Mouse (Mus musculus): ENCODE measurements around the gene Atxn7. TPM values are rescaled to one million over a fixed set of nuclear protein-coding genes. Genes with fewer than 3 reads are reported as not detected.

Atxn7 gene
- polyA plus RNA-seq, 1 experiment from 2014 or later, result 6.6 TPM

DNA sequence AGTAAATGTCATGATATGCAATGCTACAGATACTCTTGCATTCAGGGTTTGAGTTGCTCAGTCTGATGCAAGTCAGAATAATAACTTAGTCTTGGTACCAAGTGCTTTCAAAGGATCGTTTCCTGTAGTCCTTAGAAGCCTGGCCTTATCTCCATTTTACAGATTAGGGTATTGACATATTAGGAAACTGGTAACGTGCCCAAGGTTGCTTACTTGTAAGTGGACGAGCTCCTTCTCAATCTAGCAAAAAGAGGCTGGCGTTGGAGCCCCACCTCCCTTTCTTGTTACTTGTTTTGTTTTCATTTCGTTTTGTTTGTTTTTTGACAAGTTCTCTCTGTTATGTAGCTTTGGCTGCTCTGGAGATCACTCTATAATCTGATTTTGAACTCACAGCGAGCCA lies 48.5 kb downstream of the Atxn7 start:
- no peak overlapping the region for H3K4me3 ChIP-seq (ENCODE audit: low read depth, low read length)
- DNase-seq (ENCODE audit: low spot score) (no peak), ATAC-seq (replicated peaks; ENCODE audit: low FRiP score, low TSS enrichment, low read depth) (no peak)
- no peak overlapping the region for H3K4me2 ChIP-seq (ENCODE audit: low read length)
- peaks cover 12% of the 10 kb centered on the region; the same call in 1 of the 2 replicates for H3K4me1 ChIP-seq (replicated peaks; ENCODE audit: control insufficient read depth, insufficient read depth, low read length)
- H3K36me3 ChIP-seq (ENCODE audit: control insufficient read depth, insufficient read depth, low read length), result no peaks in the 10 kb centered on the region
- WGBS, result 69% methylated on average over 6 of the region's 6 CpGs
- no peak overlapping the region for H3K9ac ChIP-seq (ENCODE audit: low read length)
- no peak overlapping the region for H3K27ac ChIP-seq (ENCODE audit: low read depth)
- H3K9me3 ChIP-seq (ENCODE audit: control insufficient read depth, low read length), result no peaks in the 10 kb centered on the region
- no peaks in the 10 kb centered on the region for H3K27me3 ChIP-seq (replicated peaks; ENCODE audit: control insufficient read depth, insufficient read depth, low read length)

DNA sequence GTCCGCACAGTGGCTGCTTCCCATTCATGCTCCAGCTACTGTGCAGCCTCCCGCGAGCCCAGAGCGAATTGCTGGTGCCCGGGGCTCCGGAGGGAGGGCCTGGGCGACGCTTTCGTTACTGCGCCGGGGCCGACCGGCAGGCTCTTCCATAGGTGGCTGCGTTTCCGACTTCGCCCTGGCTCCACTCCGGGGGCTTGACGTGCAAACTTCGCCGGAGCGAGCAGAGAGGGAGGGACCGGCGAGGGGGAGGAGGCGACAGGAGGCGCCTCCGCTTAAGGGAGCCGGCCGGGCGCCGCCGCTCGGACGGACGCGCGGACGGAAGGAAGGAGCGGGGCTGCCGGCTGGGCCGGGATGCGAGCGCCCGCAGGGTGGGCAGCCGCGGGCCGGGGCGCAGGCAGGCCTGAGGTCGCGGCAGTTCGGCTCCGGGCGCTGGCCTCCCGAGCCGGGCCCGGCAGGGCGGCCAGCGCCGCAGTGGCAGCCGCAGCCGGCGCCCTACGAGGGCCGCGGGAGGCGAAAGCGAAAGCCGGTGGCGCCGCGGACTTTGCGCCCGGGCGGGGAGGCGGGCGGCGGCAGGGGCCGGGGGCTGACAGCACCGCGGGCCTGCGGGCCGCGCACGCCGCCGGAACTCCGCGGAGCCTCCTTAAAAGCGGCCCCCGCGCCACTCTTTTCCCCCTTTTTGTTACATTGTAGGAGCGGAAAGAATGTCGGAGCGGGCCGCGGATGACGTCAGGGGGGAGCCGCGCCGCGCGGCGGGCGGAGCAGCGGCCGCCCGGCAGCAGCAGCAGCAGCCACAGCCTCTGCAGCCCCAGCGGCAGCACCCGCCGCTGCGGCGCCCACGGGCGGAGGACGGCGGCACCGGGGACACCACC lies 51.4 kb downstream of the Atxn7 start:
- WGBS, result under 1% methylated on average over 94 of the region's 116 CpGs

DNA sequence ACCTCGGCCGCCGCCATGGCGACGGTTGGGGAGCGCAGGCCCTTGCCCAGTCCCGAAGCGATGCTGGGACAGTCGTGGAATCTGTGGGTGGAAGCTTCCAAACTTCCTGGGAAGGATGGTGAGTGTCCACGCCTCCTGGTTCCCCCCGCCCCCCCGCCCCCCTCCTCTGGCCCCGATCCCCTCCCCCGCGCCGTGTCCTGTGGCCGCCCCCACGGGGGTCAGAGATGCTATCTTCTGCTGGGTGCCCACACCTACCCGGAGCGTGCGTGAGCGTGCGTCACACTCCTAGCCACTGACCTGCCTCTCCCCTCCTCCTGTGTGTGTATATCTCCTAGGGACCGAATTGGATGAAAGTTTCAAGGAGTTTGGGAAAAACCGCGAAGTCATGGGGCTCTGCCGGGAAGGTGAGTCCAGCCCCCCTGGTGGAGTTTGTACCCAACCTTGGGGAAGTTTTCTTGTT lies 52.0 kb downstream of the Atxn7 start:
- DNase-seq (ENCODE audit: low spot score), result no peak
- Histone ChIP-seq H3K4me2 (ENCODE audit: low read length) (peak overlapping the region; percentile 85), H3K36me3 (ENCODE audit: control insufficient read depth, insufficient read depth, low read length) (peaks cover 13% of the 10 kb centered on the region), H3K27ac (ENCODE audit: low read depth) (peak overlapping the region; percentile 99), H3K4me1 (replicated peaks; ENCODE audit: control insufficient read depth, insufficient read depth, low read length) (peaks cover 12% of the 10 kb centered on the region; the same call in 1 of the 2 replicates), H3K9me3 (ENCODE audit: control insufficient read depth, low read length) (no peaks in the 10 kb centered on the region), H3K4me3 (ENCODE audit: low read depth, low read length) (peak overlapping the region; percentile 69), H3K27me3 (replicated peaks; ENCODE audit: control insufficient read depth, insufficient read depth, low read length) (no peaks in the 10 kb centered on the region), H3K9ac (ENCODE audit: low read length) (peak overlapping the region; percentile 97)
- ATAC-seq (replicated peaks; ENCODE audit: low FRiP score, low TSS enrichment, low read depth), result peak; percentile 71
- under 1% methylated on average over 27 of the region's 27 CpGs for WGBS

More for the DNA sequence above, 51.4 kb downstream of the Atxn7 start:
- no peaks in the 10 kb centered on the region for H3K9me3 ChIP-seq (ENCODE audit: control insufficient read depth, low read length)
- H3K4me2 ChIP-seq (ENCODE audit: low read length), result peak overlapping the region; percentile 85
- H3K9ac ChIP-seq (ENCODE audit: low read length), result peak overlapping the region; percentile 97
- DNase-seq (ENCODE audit: low spot score), result peak; percentile 91
- peak; percentile 92 for ATAC-seq (replicated peaks; ENCODE audit: low FRiP score, low TSS enrichment, low read depth)
- peaks cover 7% of the 10 kb centered on the region; the same call in 1 of the 2 replicates for H3K36me3 ChIP-seq (ENCODE audit: control insufficient read depth, insufficient read depth, low read length)
- peak overlapping the region; percentile 99 for H3K27ac ChIP-seq (ENCODE audit: low read depth)
- H3K4me1 ChIP-seq (replicated peaks; ENCODE audit: control insufficient read depth, insufficient read depth, low read length), result peaks cover 12% of the 10 kb centered on the region; the same call in 1 of the 2 replicates
- peak overlapping the region; percentile 69 for H3K4me3 ChIP-seq (ENCODE audit: low read depth, low read length)
- H3K27me3 ChIP-seq (replicated peaks; ENCODE audit: control insufficient read depth, insufficient read depth, low read length), result no peaks in the 10 kb centered on the region

DNA sequence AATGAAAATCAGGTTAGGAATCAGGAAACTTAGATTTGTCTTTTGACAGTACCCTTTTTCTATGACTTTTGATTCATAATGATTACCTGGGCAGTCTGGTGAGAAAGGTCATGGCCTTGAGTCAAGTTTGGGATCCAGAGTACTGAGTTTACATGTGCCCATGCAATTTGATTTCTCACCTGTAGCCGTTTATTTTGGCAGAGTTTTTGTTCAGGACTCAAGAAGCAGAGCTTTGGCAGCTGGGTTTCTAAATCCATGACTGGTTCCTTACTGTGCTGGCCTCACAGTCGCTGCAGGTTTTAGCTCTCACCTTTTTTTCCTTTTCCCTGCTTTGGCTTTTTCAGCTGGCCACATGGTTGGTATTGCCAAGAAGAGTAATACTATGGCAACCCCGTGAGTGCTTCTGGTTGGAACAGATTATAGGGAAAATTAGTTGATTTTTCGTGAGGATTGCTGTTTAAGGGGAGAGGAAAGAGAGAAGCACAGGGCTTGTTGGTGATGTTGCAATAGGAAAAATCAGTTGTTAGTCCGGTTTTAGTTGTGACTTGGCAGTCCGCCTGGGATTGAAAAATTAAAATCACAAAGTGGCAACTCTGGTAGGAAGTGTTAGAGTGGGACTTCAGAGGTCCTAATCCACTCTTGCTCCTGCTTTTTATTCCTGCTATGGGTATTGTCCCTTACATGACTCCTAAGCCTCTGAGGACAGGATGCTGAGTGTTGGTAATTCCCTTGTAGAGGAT lies 53.6 kb downstream of the Atxn7 start:
- DNase-seq (ENCODE audit: low spot score), result no peak
- H3K4me3 ChIP-seq (ENCODE audit: low read depth, low read length), result no peak overlapping the region
- no peaks in the 10 kb centered on the region for H3K27me3 ChIP-seq (replicated peaks; ENCODE audit: control insufficient read depth, insufficient read depth, low read length)
- no peak overlapping the region for H3K4me2 ChIP-seq (ENCODE audit: low read length)
- ATAC-seq (replicated peaks; ENCODE audit: low FRiP score, low TSS enrichment, low read depth), result no peak
- no peak overlapping the region for H3K9ac ChIP-seq (ENCODE audit: low read length)
- H3K9me3 ChIP-seq (ENCODE audit: control insufficient read depth, low read length), result no peaks in the 10 kb centered on the region
- H3K36me3 ChIP-seq (ENCODE audit: control insufficient read depth, insufficient read depth, low read length), result peaks cover 22% of the 10 kb centered on the region
- 83% methylated on average over 6 of the region's 6 CpGs for WGBS
- peaks cover 12% of the 10 kb centered on the region; the same call in 1 of the 2 replicates for H3K4me1 ChIP-seq (replicated peaks; ENCODE audit: control insufficient read depth, insufficient read depth, low read length)
- H3K27ac ChIP-seq (ENCODE audit: low read depth), result no peak overlapping the region

- Histone ChIP-seq H3K4me1 (replicated peaks; ENCODE audit: control insufficient read depth, insufficient read depth, low read length) (no peaks in the 10 kb centered on the region), H3K9ac (ENCODE audit: low read length) (no peak overlapping the region), H3K27ac (ENCODE audit: low read depth) (no peak overlapping the region), H3K27me3 (replicated peaks; ENCODE audit: control insufficient read depth, insufficient read depth, low read length) (no peaks in the 10 kb centered on the region), H3K4me3 (ENCODE audit: low read depth, low read length) (no peak overlapping the region), H3K36me3 (ENCODE audit: control insufficient read depth, insufficient read depth, low read length) (peaks cover 33% of the 10 kb centered on the region), H3K4me2 (ENCODE audit: low read length) (no peak overlapping the region), H3K9me3 (ENCODE audit: control insufficient read depth, low read length) (no peaks in the 10 kb centered on the region)
- DNase-seq (ENCODE audit: low spot score), result no peak
- 85% methylated on average over 6 of the region's 6 CpGs for WGBS
- no peak for ATAC-seq (replicated peaks; ENCODE audit: low FRiP score, low TSS enrichment, low read depth)
These were observed 58.1 kb downstream of the Atxn7 start for GRCm38 (mm10) chr14:14019155-14019894.

DNA sequence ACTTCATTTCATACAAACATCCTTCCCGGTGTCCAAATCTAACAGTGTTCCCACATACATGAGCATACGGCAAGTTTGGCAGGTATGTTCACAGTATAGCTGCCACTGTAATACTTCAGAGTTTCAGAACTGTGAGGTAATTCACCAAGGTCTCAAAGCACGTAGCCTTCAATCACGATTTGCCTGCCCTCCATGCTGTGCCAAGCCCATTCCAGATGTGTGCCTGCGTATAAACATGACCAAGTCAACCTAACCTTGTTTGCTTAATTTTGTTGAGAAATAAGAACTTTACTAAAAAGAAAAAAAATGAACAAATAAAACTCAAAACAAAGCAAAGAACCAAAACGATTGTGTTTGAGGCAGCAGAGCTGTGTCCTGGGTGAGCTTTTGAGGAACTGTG lies 60.0 kb downstream of the Atxn7 start:
- peaks cover 28% of the 10 kb centered on the region; the same call in 1 of the 2 replicates for H3K36me3 ChIP-seq (ENCODE audit: control insufficient read depth, insufficient read depth, low read length)
- H3K4me2 ChIP-seq (ENCODE audit: low read length), result no peak overlapping the region
- H3K9ac ChIP-seq (ENCODE audit: low read length), result no peak overlapping the region
- H3K9me3 ChIP-seq (ENCODE audit: control insufficient read depth, low read length), result no peaks in the 10 kb centered on the region
- H3K27ac ChIP-seq (ENCODE audit: low read depth), result no peak overlapping the region
- 94% methylated on average over 6 of the region's 6 CpGs for WGBS
- ATAC-seq (replicated peaks; ENCODE audit: low FRiP score, low TSS enrichment, low read depth), result no peak
- no peaks in the 10 kb centered on the region for H3K4me1 ChIP-seq (replicated peaks; ENCODE audit: control insufficient read depth, insufficient read depth, low read length)
- H3K4me3 ChIP-seq (ENCODE audit: low read depth, low read length), result no peak overlapping the region
- DNase-seq (ENCODE audit: low spot score), result no peak
- H3K27me3 ChIP-seq (replicated peaks; ENCODE audit: control insufficient read depth, insufficient read depth, low read length), result no peaks in the 10 kb centered on the region

GRCm38 (mm10) chr14:14025870-14026269 lies 64.6 kb downstream of the Atxn7 start:
- no peaks in the 10 kb centered on the region for H3K4me1 ChIP-seq (replicated peaks; ENCODE audit: control insufficient read depth, insufficient read depth, low read length)
- H3K27me3 ChIP-seq (replicated peaks; ENCODE audit: control insufficient read depth, insufficient read depth, low read length), result no peaks in the 10 kb centered on the region
- H3K9ac ChIP-seq (ENCODE audit: low read length), result no peak overlapping the region
- no peak for ATAC-seq (replicated peaks; ENCODE audit: low FRiP score, low TSS enrichment, low read depth)
- H3K36me3 ChIP-seq (ENCODE audit: control insufficient read depth, insufficient read depth, low read length), result no peaks in the 10 kb centered on the region
- no peak overlapping the region for H3K4me3 ChIP-seq (ENCODE audit: low read depth, low read length)
- 90% methylated on average over 8 of the region's 8 CpGs for WGBS
- no peak overlapping the region for H3K4me2 ChIP-seq (ENCODE audit: low read length)
- DNase-seq (ENCODE audit: low spot score), result no peak
- H3K27ac ChIP-seq (ENCODE audit: low read depth), result no peak overlapping the region
- H3K9me3 ChIP-seq (ENCODE audit: control insufficient read depth, low read length), result no peaks in the 10 kb centered on the region

DNA sequence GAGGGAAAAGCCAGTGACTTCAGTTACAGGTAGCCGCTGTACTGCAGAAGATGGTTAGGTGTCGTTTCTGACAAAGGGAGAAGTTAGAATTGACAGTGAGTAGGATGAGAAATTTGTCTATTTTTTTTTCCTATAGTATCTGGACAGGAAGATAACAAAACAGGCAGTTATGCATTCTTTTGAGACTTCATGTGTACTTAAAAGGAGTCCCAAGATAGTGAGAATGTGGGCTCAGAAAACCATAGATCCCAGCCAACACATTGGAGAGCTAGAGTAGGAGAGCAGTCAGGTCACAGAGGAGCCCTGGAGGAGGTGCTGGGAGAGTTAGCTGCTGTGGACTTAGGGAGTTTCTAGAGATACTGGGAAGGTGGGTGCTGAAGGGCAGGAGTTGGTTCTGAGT lies 69.4 kb downstream of the Atxn7 start:
- Histone ChIP-seq H3K9me3 (ENCODE audit: control insufficient read depth, low read length) (no peaks in the 10 kb centered on the region), H3K4me1 (replicated peaks; ENCODE audit: control insufficient read depth, insufficient read depth, low read length) (no peaks in the 10 kb centered on the region), H3K9ac (ENCODE audit: low read length) (no peak overlapping the region), H3K27me3 (replicated peaks; ENCODE audit: control insufficient read depth, insufficient read depth, low read length) (no peaks in the 10 kb centered on the region), H3K4me3 (ENCODE audit: low read depth, low read length) (no peak overlapping the region), H3K27ac (ENCODE audit: low read depth) (no peak overlapping the region), H3K4me2 (ENCODE audit: low read length) (no peak overlapping the region), H3K36me3 (ENCODE audit: control insufficient read depth, insufficient read depth, low read length) (no peaks in the 10 kb centered on the region)
- DNase-seq (ENCODE audit: low spot score), result no peak
- ATAC-seq (replicated peaks; ENCODE audit: low FRiP score, low TSS enrichment, low read depth), result no peak
- WGBS, result 98% methylated on average over 2 of the region's 2 CpGs

All from intestine, embryonic 14.5 days (tissue).